Mouse (Mus musculus) forebrain, embryonic 16.5 days (tissue): ENCODE results near the gene Plxna2. TPM values are rescaled to one million over a fixed set of nuclear protein-coding genes. Genes with fewer than 3 reads are reported as not detected.

Experiments
- ATAC-seq: fragments of 200-750 bp; cut with Nextera tagmentation; 2 replicates; pipeline ENCODE4 v1.8.0; 2017; ENCODE audit warnings: mild to moderate bottlenecking, moderate library complexity
- H3K27ac ChIP-seq: fragments of 300-500 bp; sonication (generic); 2 replicates; pipeline ENCODE4 v1.5.1; 2014; ENCODE audit warnings: low read length, control low read depth
- H3K27me3 ChIP-seq: fragments of 300-500 bp; sonication (generic); replicated peaks from 2 replicates; pipeline ENCODE4 v1.6.1; 2014; ENCODE audit warnings: low read length; ENCODE audit not compliant: control insufficient read depth, insufficient read depth
- H3K36me3 ChIP-seq: fragments of 300-500 bp; sonication (generic); 2 replicates; pipeline ENCODE4 v1.6.1; 2014; ENCODE audit not compliant: control insufficient read depth, insufficient read depth
- H3K4me1 ChIP-seq: fragments of 300-500 bp; sonication (generic); replicated peaks from 2 replicates; pipeline ENCODE4 v1.6.1; 2014; ENCODE audit warnings: low read length; ENCODE audit not compliant: control insufficient read depth, insufficient read depth
- H3K4me2 ChIP-seq: fragments of 300-500 bp; sonication (generic); 2 replicates; pipeline ENCODE4 v1.6.1; 2014; ENCODE audit warnings: mild to moderate bottlenecking, low read length, control low read depth
- H3K4me3 ChIP-seq: fragments of 300-500 bp; sonication (generic); replicated peaks from 2 replicates; pipeline ENCODE4 v1.5.1; 2014; ENCODE audit warnings: mild to moderate bottlenecking, low read length, control low read depth
- H3K9ac ChIP-seq: fragments of 300-500 bp; sonication (generic); replicated peaks from 2 replicates; pipeline ENCODE4 v1.6.1; 2014; ENCODE audit warnings: low read depth, low read length, control low read depth
- H3K9me3 ChIP-seq: fragments of 300-500 bp; sonication (generic); 2 replicates; pipeline ENCODE4 v1.6.1; 2016; ENCODE audit warnings: low read length; ENCODE audit not compliant: control insufficient read depth
- WGBS: fragments of 180-500 bp; shearing (Covaris S2); extraction: QIAGEN DNeasy Blood & Tissue Kit; methylation state at CpG from one replicate; pipeline ENCODE4 v1.1.7; 2014; 5-methylcytosine and 5-hydroxymethylcytosine counted together
- polyA plus RNA-seq: library from polyadenylated mRNA; unstranded; fragments of >200 nt; fragmentation: Nextera tagmentation; extraction: Ambion mirVana; gene quantifications from 2 replicates; pipeline ENCODE4 v1.2.1, GENCODE M21; 2015

Gene Plxna2
- polyA plus RNA-seq, 1 experiment from 2014 or later = 76.0 TPM

DNA sequence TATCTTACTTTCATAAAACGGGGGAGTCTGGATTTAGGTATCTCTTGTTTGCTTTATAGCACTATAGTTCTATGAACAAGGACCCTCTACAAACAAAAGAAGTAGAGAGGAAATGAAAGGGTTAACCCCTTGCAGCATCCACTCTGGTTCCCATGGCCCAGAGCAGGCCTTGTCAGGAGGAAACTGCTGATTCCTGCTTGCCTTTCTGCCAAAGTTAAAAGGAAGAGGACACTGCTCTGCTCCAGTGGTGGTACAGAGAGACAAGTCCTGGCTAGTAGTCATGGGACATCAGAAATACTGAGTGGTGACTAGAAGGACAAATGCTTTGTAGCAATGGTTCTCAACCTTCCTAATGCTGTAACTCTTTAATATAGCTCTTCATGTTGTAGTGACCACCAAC lies 27.9 kb downstream of the Plxna2 start:
- H3K4me2 ChIP-seq = peak overlapping the region; percentile 31

GRCm38 (mm10) chr1:194650076-194650475 lies 32.1 kb downstream of the Plxna2 start:
- Histone ChIP-seq H3K27ac (no peak overlapping the region), H3K27me3 (no peaks in the 10 kb centered on the region), H3K4me1 (peaks cover 17% of the 10 kb centered on the region), H3K4me3 (no peak overlapping the region), H3K9ac (no peak overlapping the region), H3K9me3 (no peaks in the 10 kb centered on the region), H3K36me3 (peaks cover 49% of the 10 kb centered on the region), H3K4me2 (no peak overlapping the region)
- WGBS = 65% methylated on average over 1 of the region's 1 CpGs
- ATAC-seq = no peak

More for the DNA sequence above, 27.9 kb downstream of the Plxna2 start:
- Histone ChIP-seq H3K27me3 (no peaks in the 10 kb centered on the region), H3K9ac (no peak overlapping the region), H3K4me1 (peaks cover 45% of the 10 kb centered on the region), H3K9me3 (no peaks in the 10 kb centered on the region), H3K4me3 (no peak overlapping the region), H3K36me3 (peaks cover 39% of the 10 kb centered on the region), H3K27ac (no peak overlapping the region)
- 90% methylated on average over 1 of the region's 1 CpGs for WGBS
- no peak for ATAC-seq

GRCm38 (mm10) chr1:194650566-194650965 lies 32.5 kb downstream of the Plxna2 start:
- Histone ChIP-seq H3K4me3 (no peak overlapping the region), H3K9me3 (no peaks in the 10 kb centered on the region), H3K4me2 (no peak overlapping the region), H3K27ac (no peak overlapping the region), H3K36me3 (peaks cover 45% of the 10 kb centered on the region), H3K4me1 (peaks cover 13% of the 10 kb centered on the region), H3K9ac (no peak overlapping the region), H3K27me3 (no peaks in the 10 kb centered on the region)
- no peak for ATAC-seq
- 93% methylated on average over 2 of the region's 2 CpGs for WGBS

DNA sequence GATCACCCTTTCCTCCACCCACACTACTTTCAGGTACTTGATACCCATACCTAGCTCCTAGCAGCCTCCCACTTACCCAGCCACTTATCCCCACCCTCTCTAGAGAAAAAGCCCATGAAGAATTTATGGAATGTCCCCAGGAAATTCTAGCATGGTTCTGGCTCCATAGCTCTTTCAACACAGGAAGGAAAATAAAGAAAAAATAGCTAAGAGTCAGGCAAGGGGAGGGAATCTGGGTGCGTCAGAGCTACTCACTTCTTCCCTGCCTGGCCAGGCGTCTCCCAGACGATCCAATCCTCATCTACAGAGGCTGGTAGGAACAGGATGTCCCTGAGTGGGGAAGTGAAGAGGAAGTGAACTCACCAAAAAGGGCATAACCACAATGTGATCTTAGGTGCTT lies 34.0 kb downstream of the Plxna2 start:
- Histone ChIP-seq H3K36me3 (peaks cover 46% of the 10 kb centered on the region), H3K27ac (no peak overlapping the region), H3K9ac (no peak overlapping the region), H3K27me3 (no peaks in the 10 kb centered on the region), H3K9me3 (no peaks in the 10 kb centered on the region), H3K4me2 (no peak overlapping the region), H3K4me3 (no peak overlapping the region), H3K4me1 (peaks cover 9% of the 10 kb centered on the region)
- ATAC-seq = no peak
- 94% methylated on average over 3 of the region's 3 CpGs for WGBS

DNA sequence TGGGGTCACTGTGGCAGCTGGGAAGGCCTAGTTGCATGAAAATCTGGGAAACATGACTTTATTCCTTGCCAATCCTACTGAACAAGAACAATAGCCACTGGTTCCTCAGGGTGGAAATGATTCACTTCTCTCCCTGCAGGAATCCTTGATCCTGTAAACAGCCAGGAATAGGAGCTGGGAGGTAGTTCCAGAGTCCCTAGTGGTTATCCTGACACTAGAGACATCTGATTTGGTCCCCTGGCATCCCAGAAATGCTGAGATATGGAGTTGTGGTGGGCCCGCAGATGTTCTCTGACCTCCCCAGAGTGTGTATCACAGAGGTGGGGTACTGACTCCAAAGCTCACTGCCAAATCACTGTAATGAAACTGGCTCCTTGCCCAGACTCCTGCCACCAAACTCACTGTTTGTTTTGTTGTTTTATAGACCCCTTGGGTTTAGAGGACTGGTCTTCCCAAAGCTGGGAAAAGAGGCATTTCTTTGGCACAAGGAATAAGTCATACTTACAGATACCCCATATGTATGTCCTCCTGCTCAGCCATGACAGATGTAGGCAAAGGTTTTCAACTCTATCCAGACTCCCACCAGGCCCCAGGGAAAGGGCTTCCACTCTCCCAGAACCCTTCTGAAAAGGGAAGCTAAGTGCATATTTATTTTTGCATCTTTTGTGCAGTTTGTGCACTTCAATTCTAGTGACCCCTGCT lies 40.6 kb downstream of the Plxna2 start:
- H3K9me3 ChIP-seq = no peaks in the 10 kb centered on the region
- H3K36me3 ChIP-seq = peaks cover 18% of the 10 kb centered on the region
- peak; percentile 50; the same call in 1 of the 2 replicates for ATAC-seq
- WGBS = 41% methylated on average over 1 of the region's 1 CpGs
- H3K27ac ChIP-seq = 0 out of 2 replicates have a peak overlapping the region, but pooled peaks have one; percentile 14
- no peak overlapping the region for H3K4me2 ChIP-seq
- no peak overlapping the region for H3K4me3 ChIP-seq
- no peaks in the 10 kb centered on the region for H3K27me3 ChIP-seq
- no peak overlapping the region for H3K9ac ChIP-seq
- peaks cover 26% of the 10 kb centered on the region for H3K4me1 ChIP-seq

DNA sequence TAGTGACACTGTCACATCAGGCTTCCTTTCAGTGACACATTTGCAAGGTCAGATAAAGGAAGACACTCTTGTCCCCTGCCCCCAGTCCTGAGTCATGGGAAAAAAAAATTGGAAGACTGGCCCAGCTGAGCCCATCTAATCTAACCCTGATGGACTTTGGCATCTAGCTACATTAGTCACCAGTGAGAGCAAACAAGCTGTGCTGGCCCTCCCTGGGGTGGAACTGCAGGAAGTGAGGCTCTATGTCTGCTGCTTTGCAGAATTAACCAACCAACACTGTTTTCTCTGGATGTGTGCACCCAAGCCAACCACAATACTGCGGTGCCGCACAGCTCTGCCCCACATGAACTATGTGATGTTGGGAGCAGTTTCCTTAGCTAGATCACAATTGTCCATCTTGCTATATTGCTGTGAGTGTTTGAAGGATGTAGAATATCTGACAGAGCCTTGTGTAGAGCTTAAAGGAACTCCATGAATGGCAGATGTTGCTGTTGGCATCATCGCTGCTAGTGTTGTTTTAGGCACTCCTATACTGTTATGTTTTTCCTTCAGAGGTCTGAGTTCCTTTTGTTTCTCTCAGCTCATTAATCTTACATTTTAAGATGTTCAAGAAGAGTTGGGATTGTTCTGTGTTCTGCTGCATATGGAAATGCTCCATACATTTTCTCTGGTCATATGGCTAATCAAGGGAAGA lies 42.6 kb downstream of the Plxna2 start:
- H3K4me2 ChIP-seq = no peak overlapping the region
- H3K4me1 ChIP-seq = peaks cover 28% of the 10 kb centered on the region
- ATAC-seq = no peak
- H3K36me3 ChIP-seq = peaks cover 18% of the 10 kb centered on the region
- H3K27me3 ChIP-seq = no peaks in the 10 kb centered on the region
- H3K9ac ChIP-seq = no peak overlapping the region
- H3K27ac ChIP-seq = no peak overlapping the region
- WGBS = 90% methylated on average over 3 of the region's 3 CpGs
- no peaks in the 10 kb centered on the region for H3K9me3 ChIP-seq
- H3K4me3 ChIP-seq = no peak overlapping the region

DNA sequence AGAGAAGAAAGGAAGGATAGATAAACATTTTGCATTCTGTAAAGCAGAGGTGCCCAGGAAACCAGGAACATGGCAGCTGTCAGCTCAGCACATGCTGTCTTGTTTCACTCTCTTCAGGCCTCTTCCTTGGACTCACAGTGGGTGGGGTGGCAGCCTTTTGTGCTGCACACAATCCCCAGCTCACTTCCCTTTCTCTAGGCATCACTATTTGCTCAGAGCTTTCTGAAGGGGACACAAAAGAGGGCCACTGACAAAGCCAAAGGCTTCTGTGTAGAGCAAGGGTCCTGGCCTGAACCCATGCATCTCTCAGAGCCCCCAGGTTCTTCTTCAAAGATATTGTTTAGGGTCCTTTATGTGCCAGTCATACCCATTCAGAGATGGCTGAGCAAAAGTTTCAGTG lies 45.0 kb downstream of the Plxna2 start:
- no peak overlapping the region for H3K9ac ChIP-seq
- no peak overlapping the region for H3K4me3 ChIP-seq
- H3K27ac ChIP-seq = 0 out of 2 replicates have a peak overlapping the region, but pooled peaks have one; percentile 17
- H3K36me3 ChIP-seq = peaks cover 11% of the 10 kb centered on the region
- H3K9me3 ChIP-seq = no peaks in the 10 kb centered on the region
- no peak for ATAC-seq
- H3K4me1 ChIP-seq = peaks cover 23% of the 10 kb centered on the region
- H3K4me2 ChIP-seq = no peak overlapping the region
- H3K27me3 ChIP-seq = no peaks in the 10 kb centered on the region

GRCm38 (mm10) chr1:194665715-194666114 lies 47.7 kb downstream of the Plxna2 start:
- Histone ChIP-seq H3K4me2 (no peak overlapping the region), H3K4me1 (peaks cover 10% of the 10 kb centered on the region), H3K36me3 (peaks cover 9% of the 10 kb centered on the region), H3K27me3 (no peaks in the 10 kb centered on the region), H3K9me3 (no peaks in the 10 kb centered on the region), H3K9ac (no peak overlapping the region), H3K27ac (no peak overlapping the region), H3K4me3 (no peak overlapping the region)
- 89% methylated on average over 3 of the region's 3 CpGs for WGBS
- no peak for ATAC-seq

DNA sequence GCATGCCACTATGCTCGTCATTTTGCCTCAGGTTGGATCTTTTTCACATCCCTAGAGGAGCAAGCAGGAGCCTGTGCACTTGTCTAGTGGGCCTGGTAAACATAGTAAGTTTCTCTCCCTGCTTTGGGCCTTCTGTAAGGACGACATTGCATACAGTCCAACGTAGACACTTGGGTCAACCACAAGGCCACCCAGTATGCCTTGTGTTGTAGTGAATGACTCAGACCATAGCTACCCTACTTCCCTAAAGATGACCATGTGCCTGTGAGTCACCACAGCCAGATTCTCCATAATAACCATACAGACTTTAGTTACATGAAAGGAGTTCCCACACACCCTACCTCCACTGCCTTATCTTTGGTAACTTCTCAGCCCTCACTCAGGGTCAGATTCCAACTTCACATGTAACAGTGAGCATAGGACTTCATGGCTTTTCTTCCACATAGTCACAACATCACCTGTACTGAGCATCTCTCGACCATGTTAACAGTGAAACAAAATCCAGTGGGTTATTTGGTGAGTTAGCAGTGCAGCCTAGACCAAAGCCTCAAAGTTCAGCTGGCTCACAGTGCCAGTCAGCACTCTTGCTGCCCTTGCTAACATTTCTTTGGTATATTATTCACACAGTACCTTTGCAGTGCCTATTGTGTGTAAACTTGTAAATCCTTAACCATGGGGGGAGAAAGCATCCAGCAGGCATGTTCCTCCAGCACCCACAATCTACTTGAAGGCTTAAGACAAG lies 53.9 kb downstream of the Plxna2 start:
- 87% methylated on average over 4 of the region's 4 CpGs for WGBS
- no peak for ATAC-seq
- no peak overlapping the region for H3K27ac ChIP-seq
- H3K36me3 ChIP-seq = peaks cover 9% of the 10 kb centered on the region
- no peaks in the 10 kb centered on the region for H3K9me3 ChIP-seq
- H3K27me3 ChIP-seq = no peaks in the 10 kb centered on the region
- no peak overlapping the region for H3K9ac ChIP-seq
- peaks cover 4% of the 10 kb centered on the region for H3K4me1 ChIP-seq
- H3K4me2 ChIP-seq = no peak overlapping the region
- no peak overlapping the region for H3K4me3 ChIP-seq
